Mouse (Mus musculus) macrophage (primary cell): Measurements from ENCODE around the gene Kntc1. TPM values are rescaled to one million over a fixed set of nuclear protein-coding genes. Genes with fewer than 3 reads are reported as not detected.

Source experiments
- H3K27ac ChIP-seq: fragments of 350-480 bp; formaldehyde crosslinking; 2 replicates; pipeline ENCODE4 v1.9.0; 2021
- H3K36me3 ChIP-seq: fragments of 350-480 bp; formaldehyde crosslinking; 2 replicates; pipeline ENCODE4 v1.9.0; 2021; ENCODE audit errors: inconsistent target
- H3K4me3 ChIP-seq: fragments of 350-480 bp; formaldehyde crosslinking; 2 replicates; pipeline ENCODE4 v1.9.0; 2021; ENCODE audit errors: inconsistent target
- H3K79me2 ChIP-seq: fragments of 350-480 bp; formaldehyde crosslinking; 2 replicates; pipeline ENCODE4 v1.9.0; 2021; ENCODE audit errors: inconsistent target
- WGBS: methylation state at CpG from one replicate; pipeline ENCODE4 v1.1.7; 2026; ENCODE audit warnings: inconsistent platforms; ENCODE audit not compliant: missing documents; 5-methylcytosine and 5-hydroxymethylcytosine counted together
- polyA plus RNA-seq: library from polyadenylated mRNA; stranded (reverse); fragments of 250-400 nt; gene quantifications from 3 replicates; pipeline ENCODE4 v1.2.4, GENCODE M21; 2018; ENCODE audit warnings: inconsistent platforms

Gene Kntc1
- polyA plus RNA-seq, 1 experiment from 2014 or later = 1.5 TPM

DNA sequence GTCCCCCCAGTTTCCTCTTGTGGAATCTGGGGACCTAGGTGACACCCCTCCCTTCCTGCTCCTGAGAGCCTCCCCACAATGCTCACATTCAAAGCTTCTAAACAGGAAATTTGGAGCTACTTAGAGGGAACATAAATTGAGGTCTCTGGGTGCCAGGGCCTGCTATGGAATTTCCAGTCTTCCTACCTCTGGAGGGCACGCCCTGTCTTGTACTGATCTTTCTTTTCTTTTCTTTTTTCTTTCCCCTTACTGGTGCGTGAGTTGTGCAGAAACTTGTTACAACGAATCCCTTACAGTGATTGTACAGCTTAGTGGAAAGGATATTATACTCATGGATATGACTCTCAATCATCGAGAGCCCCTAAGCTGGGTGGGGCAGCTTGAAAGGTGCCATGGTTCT lies 120.1 kb downstream of the Kntc1 start:
- WGBS = 95% methylated on average over 4 of the region's 4 CpGs
- Histone ChIP-seq H3K36me3 (no peaks in the 10 kb centered on the region), H3K4me3 (no peak overlapping the region), H3K79me2 (no peaks in the 10 kb centered on the region), H3K27ac (no peak overlapping the region)

Other genes with a start within 250 kb of the Kntc1 start
- gene B3gnt4, start 239.3 kb upstream of the Kntc1 start, polyA plus RNA-seq = not detected in 3 replicates
- gene Diablo, start 225.5 kb upstream of the Kntc1 start, polyA plus RNA-seq = 22.3 to 30.5 TPM (median 24.6 TPM) in 3 replicates
- not detected in 3 replicates for gene Gm49027, start 224.2 kb upstream of the Kntc1 start, polyA plus RNA-seq
- gene Vps33a, start 176.7 kb upstream of the Kntc1 start, polyA plus RNA-seq = 67.1 to 83.9 TPM (median 76.7 TPM) in 3 replicates
- 40.2 to 65.1 TPM (median 40.4 TPM) in 3 replicates for gene Clip1, start 65.1 kb upstream of the Kntc1 start, polyA plus RNA-seq
- 25.4 to 34.6 TPM (median 29.5 TPM) in 3 replicates for gene Zcchc8, start 28.6 kb upstream of the Kntc1 start, polyA plus RNA-seq
- gene Rsrc2, start 302 bp upstream of the Kntc1 start, polyA plus RNA-seq = 62.5 to 150 TPM (median 74.9 TPM) in 3 replicates
- gene Hcar2, start 115.8 kb downstream of the Kntc1 start, polyA plus RNA-seq = 0.54 to 2.0 TPM (median 0.57 TPM) in 3 replicates
- gene Hcar1, start 130.3 kb downstream of the Kntc1 start, polyA plus RNA-seq = not detected in 3 replicates
- gene Denr, start 157.5 kb downstream of the Kntc1 start, polyA plus RNA-seq = 32.8 to 151 TPM (median 58.4 TPM) in 3 replicates
- gene Gm43518, start 177.7 kb downstream of the Kntc1 start, polyA plus RNA-seq = not detected in 3 replicates
- gene Ccdc62, start 181.0 kb downstream of the Kntc1 start, polyA plus RNA-seq = 0.93 to 1.7 TPM (median 1.1 TPM) in 3 replicates
- 0.04 to 0.47 TPM (median 0.21 TPM) in 3 replicates for gene Hip1r, start 223.9 kb downstream of the Kntc1 start, polyA plus RNA-seq